Mouse (Mus musculus): ENCODE results near the gene Tspan33. TPM values are rescaled to one million over a fixed set of nuclear protein-coding genes. Genes with fewer than 3 reads are reported as not detected.
A peak's percentile ranks its signal among the peaks of the same experiment; 100 is the strongest.

Tspan33 gene
- polyA plus RNA-seq, 1 experiment from 2014 or later = 53.5 TPM

GRCm38 (mm10) chr6:29762524-29762923 is 68.5 kb downstream of the Tspan33 start:
- POLR2A ChIA-PET = interaction anchor here (1.0 to 1.8 kb wide), 2 partner anchors 26 to 55 kb away, joined by 3 to 7 read pairs; partner anchors contain the start of gene Smo
- no peak for DNase-seq (ENCODE audit: low read depth, low spot score)
- CTCF ChIA-PET = interaction anchor here (0.9 to 2.9 kb wide), 10 partner anchors 9 to 183 kb away, joined by 3 to 12 read pairs (median 5); no protein-coding TSS in a partner anchor

GRCm38 (mm10) chr6:29766874-29767273 is 72.9 kb downstream of the Tspan33 start:
- no peaks in the 10 kb centered on the region for H3K27me3 ChIP-seq
- ATAC-seq (no peak), DNase-seq (ENCODE audit: low read depth, low spot score) (no peak)
- in situ Hi-C loops (cut with MboI; ENCODE audit: low pct_unique_long_range_greater_than_20kb) = no loop called here
- ChIA-PET CTCF (interaction anchor here (1.0 to 1.8 kb wide), 3 partner anchors 8 to 32 kb away, joined by 3 to 4 read pairs (median 3); partner anchors contain the start of gene Smo), POLR2A (interaction anchor here (0.6 to 0.7 kb wide), 2 partner anchors 8 to 52 kb away, joined by 3 to 4 read pairs; no protein-coding TSS in a partner anchor)
- TF ChIP-seq CTCF (IDR thresholded peaks at IDR 0.05) = peak; percentile 41

More at GRCm38 (mm10) chr6:29762524-29762923, 68.5 kb downstream of the Tspan33 start:
- H3K27me3 ChIP-seq = no peaks in the 10 kb centered on the region
- no peak for TF ChIP-seq CTCF (IDR thresholded peaks at IDR 0.05)
- no peak for ATAC-seq
- in situ Hi-C loops (cut with MboI; ENCODE audit: low pct_unique_long_range_greater_than_20kb) = loop anchor here (5.0 kb wide), 2 partner anchors 60 to 180 kb away; no protein-coding TSS in a partner anchor

Other genes starting within 250 kb of the Tspan33 start
- gene Atp6v1f, start 226.5 kb upstream of the Tspan33 start, polyA plus RNA-seq (2021) = 300 TPM
- gene Atp6v1fnb, start 222.8 kb upstream of the Tspan33 start, polyA plus RNA-seq (2021) = not detected
- gene Kcp, start 186.3 kb upstream of the Tspan33 start, polyA plus RNA-seq (2021) = 0.85 TPM
- gene Irf5, start 167.6 kb upstream of the Tspan33 start, polyA plus RNA-seq (2021) = 0.45 TPM
- gene Tnpo3, start 84.3 kb upstream of the Tspan33 start, polyA plus RNA-seq (2021) = 72.2 TPM
- gene Smo, start 41.3 kb downstream of the Tspan33 start, polyA plus RNA-seq (2021) = 117 TPM
- gene Ahcyl2, start 73.8 kb downstream of the Tspan33 start, polyA plus RNA-seq (2021) = 30.8 TPM
- gene Strip2, start 222.8 kb downstream of the Tspan33 start, polyA plus RNA-seq (2021) = 0.47 TPM